Mouse (Mus musculus): ENCODE data around the gene Gm20489.

Gene Gm20489

DNA sequence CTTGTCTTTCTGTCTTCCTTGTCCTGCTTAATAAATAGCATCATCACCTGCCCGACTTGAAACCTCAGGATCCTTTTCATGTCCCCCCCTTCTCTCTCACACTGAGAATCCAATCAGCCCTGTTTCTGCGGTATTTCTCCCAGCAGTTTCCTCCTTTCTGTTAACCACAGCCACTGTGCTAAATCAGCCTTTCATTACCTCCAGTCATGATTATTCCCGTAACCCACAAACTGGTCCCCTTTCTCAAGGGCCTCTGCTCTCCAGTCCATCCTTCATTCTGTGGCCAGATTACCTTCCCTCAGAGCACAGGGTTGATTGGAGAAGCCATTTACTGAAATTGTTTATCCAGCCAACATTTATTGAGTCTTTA, at the start of gene Gm20489:
Gm20489 (minus strand) TSS at position 269 of the 370 bp plus-strand sequence.
- no peak for DNase-seq (ENCODE audit: low read depth, low spot score)

DNA sequence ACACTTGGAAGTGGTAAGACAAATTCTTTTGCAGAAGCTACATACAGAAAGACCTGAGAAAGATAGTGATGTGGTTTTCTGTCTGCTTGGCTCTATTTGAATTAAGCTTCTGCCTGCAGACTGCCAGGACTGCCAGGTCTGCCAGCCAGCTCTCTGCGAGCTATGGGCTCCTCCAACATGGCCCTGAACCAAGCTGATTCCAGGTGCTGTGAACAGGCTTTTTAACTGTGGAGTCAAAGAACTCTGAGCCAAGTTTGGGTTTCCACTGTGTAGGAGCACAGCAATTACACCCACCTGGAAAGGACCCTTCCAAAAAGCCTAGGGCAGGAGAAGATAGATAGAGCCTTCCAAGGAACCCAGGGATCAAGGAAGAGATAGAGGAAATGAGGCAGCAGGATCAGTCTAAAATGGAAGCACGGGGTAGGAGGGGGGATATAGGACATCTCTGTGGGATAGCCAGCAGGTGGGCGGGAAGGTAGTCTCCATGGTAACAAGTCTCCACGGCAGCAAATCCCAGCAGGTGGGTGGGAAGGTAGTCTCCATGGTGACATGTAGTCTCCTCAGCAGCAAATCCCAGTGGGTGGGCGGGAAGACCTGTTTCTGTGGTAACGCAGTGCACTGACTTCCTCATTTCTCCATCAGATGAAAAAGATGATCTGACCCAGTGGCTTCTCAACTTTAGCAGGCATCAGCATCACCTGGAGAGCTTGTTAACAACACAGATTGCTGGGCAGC, 45.0 kb upstream of the Gm20489 start:
- DNase-seq (ENCODE audit: low read depth, low spot score) = no peak

DNA sequence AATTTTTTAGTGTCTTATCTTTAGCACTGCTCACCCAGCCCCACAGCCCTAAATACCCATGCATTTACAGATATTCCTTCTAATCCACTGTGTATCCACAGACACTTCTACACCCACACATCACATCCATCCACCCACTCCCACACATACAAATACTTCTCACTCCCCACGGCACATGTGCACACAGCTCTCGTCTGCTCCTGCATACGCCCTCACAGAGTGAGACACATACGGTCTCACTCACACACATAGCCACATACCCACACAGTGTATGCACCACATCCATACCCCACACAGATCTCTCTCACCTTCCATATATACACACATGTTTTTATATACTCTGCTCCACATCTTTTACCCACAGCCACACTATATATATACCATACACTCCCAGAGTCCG, 40.5 kb upstream of the Gm20489 start:
- no peak for DNase-seq (ENCODE audit: low read depth, low spot score)

DNA sequence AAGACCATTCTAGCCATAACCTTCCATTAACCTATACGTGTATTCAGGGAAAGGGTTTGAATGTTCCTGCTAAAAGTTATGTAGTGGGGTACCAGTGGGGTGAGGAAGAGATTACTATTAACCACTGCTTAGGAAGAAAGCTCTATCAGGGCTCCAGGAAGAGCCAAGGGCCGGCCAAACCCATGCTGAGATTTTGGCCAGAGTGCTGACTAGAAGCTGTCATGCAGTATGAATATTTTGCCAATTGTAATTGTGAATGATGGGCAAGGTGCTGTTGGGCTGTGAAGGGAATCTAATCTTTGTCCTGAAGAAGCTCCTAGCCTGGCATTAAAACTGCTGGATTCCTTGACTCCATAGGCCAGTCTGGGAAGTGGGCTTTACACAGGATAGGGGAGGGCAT, 35.8 kb upstream of the Gm20489 start:
- DNase-seq (ENCODE audit: low read depth, low spot score) = no peak

DNA sequence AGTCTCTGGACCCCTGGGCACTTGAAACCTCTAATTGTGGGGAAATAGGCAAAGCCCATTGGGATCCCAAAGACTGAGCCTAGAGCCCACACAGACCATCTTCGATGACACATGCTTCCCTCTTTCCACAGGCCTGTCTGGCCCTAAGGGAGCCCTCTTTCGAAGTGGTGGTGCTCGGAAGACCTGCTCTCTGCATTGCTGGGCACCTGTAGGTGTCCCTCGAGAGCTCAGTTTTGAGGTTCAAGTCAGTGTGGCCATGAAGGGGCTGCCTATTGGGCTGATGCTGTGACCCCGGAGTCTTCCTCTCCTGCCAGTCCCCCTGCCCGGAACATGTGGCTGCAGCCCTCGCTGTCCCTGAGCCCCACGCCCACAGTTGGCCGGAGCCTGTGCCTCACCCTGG, 32.8 kb upstream of the Gm20489 start:
- no peak for DNase-seq (ENCODE audit: low read depth, low spot score)

DNA sequence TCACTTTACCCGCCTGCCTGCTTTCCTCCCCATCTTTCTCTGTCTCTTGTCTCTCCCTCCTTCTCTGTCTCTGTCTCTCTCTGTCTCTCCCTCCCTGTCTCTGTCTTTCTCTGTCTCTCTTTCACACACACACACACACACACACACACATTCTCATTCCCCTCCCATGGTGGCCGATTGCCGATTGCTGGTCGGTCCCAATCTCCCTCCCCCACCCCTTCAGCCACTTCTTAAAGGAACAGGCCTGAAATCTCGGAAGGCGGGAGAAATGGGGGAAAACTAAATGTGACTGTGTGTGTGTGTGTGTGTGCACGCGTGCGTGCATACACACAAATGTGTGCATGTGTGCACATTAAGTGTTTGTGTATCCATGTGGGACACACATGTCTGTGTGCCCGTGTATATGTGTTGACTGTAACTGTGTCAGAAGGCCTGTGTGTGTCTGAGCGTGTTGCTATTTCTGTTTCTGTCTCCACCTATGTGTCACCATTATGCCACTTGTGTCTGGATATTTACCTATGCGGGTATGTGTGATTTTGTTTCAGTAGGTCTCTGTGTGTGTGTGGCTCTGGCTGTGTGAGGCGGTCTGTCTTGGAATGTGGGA, 31.7 kb upstream of the Gm20489 start:
- no peak for DNase-seq (ENCODE audit: low read depth, low spot score)

DNA sequence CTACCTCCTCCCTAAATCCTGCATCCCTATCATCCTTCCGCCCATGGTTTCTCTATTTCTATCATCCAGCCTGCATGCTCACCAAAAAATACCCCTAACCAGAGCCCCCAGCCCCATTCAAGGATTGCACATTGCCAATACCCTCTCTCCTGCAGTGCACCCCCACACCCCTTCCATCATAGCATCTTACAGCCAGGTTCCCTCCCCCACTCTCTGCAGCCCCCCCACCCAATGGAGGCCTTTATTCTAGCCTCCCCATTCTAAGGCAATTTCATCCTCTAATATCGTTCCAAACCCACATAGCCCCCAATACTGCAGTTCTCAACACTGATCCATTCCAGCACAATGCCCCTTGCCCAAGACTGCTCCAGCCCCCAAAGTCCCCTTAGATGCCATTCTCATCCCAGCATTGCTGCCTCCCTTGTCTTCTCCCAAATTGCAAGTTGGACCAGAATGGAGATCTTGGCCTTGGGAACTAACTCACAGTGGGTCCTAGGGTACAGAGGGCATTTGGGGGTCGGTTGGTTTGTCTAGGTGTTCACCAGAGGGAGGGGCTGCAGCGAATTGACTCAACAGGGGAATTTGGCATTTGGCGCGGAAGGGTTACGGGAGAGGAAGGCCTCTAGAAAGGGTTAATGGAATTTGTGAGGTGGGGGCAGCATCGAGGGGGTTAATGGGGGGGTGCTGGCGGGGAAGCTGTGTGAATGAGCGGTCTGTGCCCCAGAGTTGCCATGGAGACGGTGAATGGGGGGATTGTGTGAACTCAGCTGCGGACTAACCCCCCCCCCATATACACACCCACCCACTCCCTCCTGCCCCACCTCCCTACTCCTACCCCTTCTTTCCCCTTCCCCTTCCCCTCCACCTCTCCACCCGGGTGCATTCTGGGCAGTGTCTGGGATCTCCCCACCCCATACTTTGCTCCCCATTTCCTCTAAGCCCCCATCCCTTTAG, 30.9 kb upstream of the Gm20489 start:
- no peak for DNase-seq (ENCODE audit: low read depth, low spot score)

DNA sequence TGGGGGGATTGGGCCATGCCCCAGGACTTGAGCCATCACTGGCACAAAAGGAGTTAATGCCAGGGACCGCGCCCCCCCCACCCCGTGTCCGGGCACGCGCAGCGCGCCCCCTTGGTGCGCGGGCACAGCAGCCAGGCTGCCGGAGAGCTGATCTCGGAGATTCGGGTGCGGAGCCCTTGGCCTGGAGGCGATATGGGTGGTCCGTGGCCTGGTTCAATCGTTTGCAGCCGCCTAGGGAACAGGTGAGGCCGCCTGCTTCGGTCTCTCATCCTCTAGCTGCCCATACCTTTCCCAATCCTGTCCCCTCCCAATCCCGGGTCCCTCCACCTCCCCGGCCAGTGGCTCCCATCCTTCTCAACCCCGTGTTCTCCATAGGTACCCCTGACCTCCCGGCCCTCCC, 30.2 kb upstream of the Gm20489 start, which contains the start of gene Nlgn3:
Nlgn3 (plus strand) TSS at position 114 of the 400 bp plus-strand sequence.
- no peak for DNase-seq (ENCODE audit: low read depth, low spot score)

DNA sequence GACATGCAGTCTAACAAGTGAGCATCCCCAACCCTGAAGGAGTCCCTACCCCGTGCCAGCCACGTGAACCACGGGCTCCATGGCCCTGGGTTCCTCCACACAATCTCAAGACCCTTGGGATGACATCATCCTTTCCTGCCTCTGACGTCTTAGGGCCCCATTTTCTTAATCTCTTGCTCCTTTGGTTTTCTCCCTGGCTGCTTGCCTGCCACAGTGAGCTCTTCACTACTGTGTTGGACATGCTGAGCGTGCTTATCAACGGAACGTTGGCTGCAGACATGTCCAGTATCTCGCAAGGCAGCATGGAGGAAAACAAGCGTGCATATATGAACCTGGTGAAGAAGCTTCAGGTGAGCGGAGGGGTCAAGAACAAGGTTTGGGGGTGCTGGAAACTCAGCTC, 21.3 kb upstream of the Gm20489 start:
- no peak for DNase-seq (ENCODE audit: low read depth, low spot score)

DNA sequence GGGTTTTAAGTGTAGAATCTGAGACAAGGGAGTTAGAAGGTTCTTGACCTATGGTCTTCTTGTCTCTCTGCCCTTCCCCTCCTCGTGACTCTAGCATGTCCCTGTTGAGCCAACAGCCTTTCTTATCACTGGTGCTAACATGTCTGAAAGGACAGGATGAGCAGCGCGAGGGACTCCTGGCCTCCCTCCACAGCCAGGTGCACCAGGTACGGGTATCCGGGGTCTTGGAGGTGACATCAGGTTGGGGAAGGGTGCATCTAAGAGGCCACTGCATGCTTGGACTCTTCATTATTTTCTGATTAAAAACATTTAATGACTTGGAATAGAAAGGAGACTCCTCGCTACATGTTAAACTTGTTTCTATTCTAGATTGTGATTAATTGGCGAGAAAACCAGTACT, 20.2 kb upstream of the Gm20489 start:
- DNase-seq (ENCODE audit: low read depth, low spot score) = no peak

DNA sequence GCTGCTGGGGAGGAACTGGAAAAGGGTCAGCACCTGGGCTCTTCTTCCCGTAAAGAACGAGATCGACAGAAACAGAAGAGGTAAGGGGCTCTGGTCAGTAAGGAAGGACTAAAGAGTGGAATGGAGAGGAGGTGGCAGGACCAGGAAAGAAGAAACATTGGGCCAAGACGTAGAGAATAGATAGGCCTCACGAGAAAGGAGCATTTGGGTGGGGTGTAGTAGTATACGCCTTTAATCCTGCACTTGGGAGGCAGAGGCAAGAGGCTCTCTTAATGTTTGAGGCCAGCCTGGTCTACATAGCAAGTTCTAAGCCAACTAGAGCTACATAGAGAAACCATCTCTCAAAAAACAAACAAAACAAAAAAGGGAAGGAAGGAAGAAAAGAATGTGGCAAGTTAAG, 19.6 kb upstream of the Gm20489 start:
- no peak for DNase-seq (ENCODE audit: low read depth, low spot score)

DNA sequence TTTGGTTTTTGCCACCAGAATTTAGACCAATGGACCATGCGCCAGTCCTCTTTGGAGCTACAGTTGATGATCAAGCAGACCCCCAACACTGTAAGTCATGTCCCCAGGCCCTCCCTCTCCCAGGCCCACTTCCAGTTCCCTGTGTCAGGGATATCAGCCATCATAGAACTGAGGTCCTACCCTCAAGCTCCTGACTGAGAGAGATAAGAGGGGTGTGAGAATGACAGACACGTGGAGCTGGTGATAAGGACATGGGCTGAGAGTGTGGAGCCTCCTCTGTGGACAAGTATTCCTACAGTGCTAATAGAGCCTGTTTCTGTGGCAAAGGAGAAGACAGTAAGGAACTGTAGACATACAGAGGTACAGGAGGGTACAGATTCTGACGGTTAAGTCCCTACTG, 18.7 kb upstream of the Gm20489 start:
- peak; percentile 72 for DNase-seq (ENCODE audit: low read depth, low spot score)

DNA sequence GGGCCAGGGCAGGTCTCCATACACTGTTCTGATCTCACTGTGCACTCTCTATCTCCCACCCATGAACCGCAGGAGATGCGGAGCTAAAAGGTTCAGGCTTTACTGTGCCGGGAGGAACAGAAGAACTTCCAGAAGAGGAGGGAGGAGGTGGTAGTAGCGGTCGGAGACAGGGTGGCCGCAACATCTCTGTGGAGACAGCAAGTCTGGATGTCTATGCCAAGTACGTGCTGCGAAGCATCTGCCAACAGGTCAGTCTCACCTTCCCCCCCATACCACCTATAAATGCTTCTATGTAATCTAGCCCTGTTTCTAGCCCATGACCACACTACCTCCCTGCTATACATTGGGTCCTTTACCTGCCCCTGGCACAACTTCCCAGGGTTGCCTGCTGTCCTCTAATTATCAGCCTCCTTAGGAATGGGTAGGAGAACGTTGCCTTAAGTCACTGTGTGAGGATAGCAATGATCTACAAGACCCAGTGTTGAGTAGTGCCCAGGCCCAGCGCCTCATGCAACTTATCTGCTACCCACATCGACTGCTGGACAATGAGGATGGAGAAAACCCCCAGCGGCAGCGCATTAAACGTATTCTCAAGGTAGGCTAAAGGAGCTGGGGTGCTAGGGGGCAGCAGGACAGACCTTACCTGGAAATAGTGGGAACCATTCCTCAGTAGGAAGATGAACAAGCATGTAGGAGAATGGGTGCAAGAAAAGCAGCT, 17.3 kb upstream of the Gm20489 start:
- DNase-seq (ENCODE audit: low read depth, low spot score) = no peak

DNA sequence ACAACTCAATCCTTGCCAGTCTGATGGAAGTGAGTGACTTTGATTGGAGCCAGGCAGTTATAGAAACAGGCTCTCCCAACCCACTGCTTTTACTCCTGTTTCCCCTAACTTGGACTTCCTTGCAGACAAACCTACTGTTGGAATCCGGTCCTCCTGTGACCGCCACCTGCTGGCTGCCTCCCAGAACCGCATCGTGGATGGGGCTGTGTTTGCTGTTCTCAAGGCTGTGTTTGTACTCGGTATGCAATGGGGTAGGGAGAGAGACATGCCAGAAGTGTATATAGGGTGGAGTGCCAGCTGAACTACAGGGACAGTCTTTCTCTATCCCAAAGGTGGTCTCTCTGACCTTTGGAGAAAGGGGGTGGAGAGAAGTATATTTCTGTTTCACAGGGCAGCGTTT, 16.7 kb upstream of the Gm20489 start:
- peak; percentile 55 for DNase-seq (ENCODE audit: low read depth, low spot score)

DNA sequence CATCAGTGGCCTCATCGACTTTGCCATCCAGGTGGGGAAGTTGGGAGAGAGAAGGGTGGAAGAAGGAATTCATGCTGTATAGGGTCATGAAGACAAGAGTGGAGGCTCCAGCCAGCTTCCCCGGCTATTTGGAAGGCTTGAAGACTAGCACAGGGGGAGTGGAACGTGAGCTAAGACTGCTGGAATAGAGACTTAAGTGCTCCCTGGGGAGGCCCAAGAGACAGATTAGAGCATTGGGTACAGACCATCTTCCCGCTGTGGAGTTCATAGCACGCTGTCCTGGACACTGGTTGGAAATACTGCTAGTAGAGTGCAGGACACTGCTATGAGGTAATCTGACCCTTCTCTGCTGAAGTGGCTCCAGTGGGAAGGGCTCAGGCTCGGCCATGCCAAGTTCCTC, 14.0 kb upstream of the Gm20489 start:
- no peak for DNase-seq (ENCODE audit: low read depth, low spot score)

DNA sequence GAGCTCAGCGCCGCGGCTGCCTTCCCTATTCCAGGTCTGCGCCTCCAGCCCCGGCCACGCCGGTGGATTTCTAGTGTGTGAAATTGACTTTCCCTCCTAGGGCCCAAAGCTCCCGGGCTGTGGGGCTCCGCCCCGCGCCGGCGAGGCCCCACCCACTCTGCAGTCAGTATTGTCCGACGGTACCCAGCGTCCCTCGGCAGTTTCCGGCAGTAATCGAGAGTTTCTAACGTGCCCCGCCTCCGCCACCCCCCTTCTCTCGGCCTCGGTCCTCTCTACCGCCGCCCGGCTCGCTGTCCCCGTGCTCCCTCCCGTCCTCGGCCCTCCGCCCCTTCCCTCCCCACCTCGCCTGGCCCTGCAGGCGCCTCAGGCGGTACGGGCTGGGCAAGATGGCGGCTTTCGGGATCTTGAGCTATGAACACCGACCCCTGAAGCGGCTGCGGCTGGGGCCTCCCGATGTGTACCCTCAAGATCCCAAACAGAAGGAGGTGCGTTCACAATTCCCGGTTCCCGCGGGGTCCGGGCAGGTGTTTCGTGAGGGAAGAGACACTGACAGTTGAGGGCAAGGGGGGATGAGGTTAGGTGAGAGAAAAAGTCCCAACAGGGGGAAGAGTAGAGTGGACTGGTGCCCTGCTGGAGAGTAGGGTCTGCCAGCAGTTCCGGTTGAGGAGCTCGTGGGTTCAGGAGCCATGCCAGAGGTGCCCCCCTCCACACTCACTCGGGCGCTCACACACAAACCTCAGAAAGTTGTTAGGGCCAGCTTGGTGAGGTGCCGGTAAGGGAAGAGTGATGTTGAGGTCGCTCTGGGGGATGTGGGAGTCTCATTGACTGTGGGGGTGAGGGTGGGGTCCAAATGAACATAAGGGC, 5.3 kb upstream of the Gm20489 start, which contains the start of gene Med12:
Med12 (plus strand) TSS at position 156 of the 864 bp plus-strand sequence.
- DNase-seq (ENCODE audit: low read depth, low spot score) = peak; percentile 76

DNA sequence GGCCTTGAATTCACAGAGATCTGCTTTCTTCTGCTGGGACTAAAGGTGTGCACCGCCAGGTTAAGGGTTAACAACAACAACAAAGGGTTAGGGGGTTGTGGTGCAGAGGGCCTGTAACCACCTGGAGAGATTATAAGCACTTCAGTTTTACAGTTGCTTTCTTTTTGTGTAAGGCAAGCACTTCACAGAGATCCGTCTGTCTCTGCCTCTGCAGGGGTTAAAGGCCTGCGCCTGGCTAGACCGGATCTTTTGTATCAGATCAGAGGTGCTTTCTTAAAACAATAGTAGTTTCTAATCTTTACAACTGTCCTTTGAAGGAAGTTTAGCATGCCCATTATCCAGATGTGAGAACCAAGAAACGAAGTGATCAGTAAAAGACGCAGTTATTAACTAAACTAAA, 4.6 kb upstream of the Gm20489 start:
- no peak for DNase-seq (ENCODE audit: low read depth, low spot score)

DNA sequence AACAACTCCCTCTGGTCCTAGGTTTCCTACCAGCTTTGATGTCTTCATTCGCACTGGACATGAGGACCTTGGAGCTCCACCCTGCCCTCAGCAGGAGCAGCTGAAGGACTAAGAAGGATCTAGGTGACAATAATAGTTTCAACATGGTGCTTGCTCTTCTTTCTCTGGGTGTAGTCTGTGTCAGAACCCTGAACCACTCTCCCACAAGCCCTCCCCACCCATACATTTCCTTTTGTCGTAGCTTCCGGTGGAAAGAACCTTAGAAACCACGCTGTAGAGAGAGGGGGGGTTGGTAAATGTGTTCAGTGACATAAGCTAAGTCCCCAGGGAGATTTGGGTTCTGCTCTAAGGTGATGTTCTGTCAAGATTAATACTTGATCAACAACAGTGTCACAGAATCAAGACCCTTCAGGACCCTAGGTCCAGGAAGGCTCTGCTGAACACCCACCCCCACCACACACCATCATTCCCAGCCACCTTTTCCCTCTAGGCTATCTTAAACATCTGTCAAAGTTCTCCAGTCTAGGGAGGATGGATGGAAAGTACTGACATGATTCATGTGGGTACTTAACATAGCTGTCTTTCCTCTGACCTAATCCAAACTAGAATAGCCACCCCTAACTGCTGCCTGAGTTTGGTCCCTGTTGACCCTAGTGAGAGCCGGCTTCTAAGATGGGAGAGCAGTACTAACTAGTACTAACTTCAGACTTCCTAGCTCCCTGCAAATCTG, 633 bp downstream of the Gm20489 start, which contains the start of gene Il2rg:
Il2rg (minus strand) TSS at position 231 of the 730 bp plus-strand sequence.
- no peak for DNase-seq (ENCODE audit: low read depth, low spot score)

DNA sequence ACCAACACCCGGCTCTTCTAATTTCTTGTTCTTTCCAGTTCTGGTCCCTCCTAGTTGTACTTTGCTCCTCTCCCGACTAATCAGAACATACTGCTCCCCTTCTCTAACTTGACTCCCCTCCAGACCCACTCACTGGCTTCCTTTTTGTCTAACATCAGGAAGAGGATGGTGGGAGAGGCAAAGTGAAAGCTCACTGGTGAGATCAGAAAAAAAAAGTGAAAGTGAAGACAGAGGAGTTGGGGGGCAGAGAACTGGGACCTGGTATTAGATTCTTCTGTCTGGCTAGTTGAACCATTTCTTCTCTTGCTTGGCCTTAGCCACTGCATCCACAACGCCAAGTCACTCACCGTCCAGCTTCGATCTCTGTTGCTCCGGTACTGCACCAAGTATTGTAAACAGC, 2.2 kb downstream of the Gm20489 start:
- DNase-seq (ENCODE audit: low read depth, low spot score) = no peak

DNA sequence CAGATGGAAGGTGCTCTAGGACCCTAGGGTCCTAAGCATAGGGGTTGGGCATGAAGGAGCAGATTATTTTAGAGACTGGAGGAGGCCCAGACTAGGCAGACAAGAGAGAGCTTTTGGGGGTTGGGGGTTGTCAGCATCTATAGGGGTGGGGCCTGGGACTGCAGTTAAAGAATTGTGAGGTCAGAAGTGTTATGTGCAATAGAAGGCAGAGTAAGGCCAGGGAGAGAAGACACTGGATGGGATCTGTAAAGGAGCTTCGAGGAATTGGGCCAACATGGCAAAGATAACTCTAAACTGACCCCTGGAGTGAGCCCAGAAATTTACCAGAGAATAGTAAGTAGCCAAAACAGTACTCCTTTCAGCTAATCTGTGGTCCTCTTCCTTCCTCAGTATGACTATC, 4.9 kb downstream of the Gm20489 start, which contains the start of gene Gm614:
Gm614 (minus strand) TSS at position 101 of the 400 bp plus-strand sequence.
- no peak for DNase-seq (ENCODE audit: low read depth, low spot score)

All from c-Kit-negative CD71-positive TER-119-positive erythroid progenitor cells, embryonic 14.5 days (primary cell).